Mouse (Mus musculus): ENCODE data around the gene Lrba. TPM values are rescaled to one million over a fixed set of nuclear protein-coding genes. Genes with fewer than 3 reads are reported as not detected.

Gene Lrba
- polyA plus RNA-seq, 1 experiment from 2014 or later = 11.4 TPM

DNA sequence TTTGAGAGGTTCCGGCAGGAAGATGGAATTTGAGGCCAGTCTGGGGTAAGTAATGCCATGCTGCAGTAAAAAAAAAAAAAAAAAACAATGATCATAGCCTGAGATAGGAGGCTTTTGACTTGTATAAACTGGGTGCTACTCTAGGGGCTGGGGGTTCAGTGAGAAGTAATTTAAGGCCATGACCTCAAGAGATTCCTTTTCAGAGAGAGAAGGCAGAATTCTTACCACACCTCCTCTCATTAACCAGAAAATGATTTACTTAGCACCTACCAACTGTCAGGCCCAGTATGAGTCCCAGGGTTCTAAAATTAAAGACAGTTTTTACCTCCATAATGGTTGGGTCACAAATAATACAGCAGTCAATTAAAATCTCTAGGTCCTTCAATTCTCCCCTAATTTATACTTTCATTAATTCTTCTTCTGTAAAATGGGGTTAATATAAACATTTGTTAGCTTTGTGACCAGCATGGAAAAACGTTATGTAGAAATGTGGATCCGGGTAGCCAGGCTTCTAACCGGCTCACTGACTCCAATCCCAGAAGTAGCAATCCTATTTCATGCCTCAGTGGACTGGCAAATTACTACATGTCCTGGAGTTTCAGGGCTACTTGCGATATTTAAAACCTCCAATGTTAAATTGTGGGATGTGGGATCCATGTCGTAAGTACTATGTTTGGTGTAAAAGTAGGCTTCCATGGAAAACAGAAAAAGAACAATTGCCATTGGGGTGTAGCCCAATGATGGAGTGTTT, 19.7 kb upstream of the Lrba start:
- 68% methylated on average over 6 of the region's 6 CpGs for WGBS
- Histone ChIP-seq H3K27ac (no peak overlapping the region), H3K36me3 (replicated peaks; ENCODE audit: control insufficient read depth, insufficient read depth) (no peaks in the 10 kb centered on the region), H3K4me1 (replicated peaks; ENCODE audit: control insufficient read depth, insufficient read depth, low read length) (no peaks in the 10 kb centered on the region), H3K27me3 (ENCODE audit: control insufficient read depth, insufficient read depth, low read length) (no peaks in the 10 kb centered on the region), H3K4me3 (replicated peaks; ENCODE audit: low read length) (no peak overlapping the region), H3K9me3 (ENCODE audit: control insufficient read depth, low read length) (no peaks in the 10 kb centered on the region), H3K4me2 (replicated peaks) (no peak overlapping the region), H3K9ac (no peak overlapping the region)
- ATAC-seq (ENCODE audit: low FRiP score) (no peak), DNase-seq (ENCODE audit: low spot score) (no peak)

DNA sequence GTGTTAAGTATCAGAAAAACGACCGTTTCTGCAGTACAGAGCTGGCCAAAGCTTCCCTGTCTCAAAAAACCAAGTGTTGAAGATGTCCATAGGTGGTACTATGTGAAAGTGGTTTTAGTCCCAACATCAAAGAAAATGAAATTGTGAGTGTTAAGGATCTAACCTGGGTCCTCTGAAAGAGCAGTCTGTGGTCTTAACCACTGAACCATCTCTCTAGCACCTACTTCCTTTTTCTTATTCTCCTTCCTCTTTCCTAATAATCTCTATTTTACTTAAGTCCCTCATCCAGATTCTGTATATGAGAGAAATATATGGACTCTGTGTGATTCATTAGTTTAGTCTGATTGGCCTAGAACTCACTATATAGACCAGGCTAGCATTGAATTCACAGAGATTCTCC, 17.9 kb upstream of the Lrba start:
- H3K4me1 ChIP-seq (replicated peaks; ENCODE audit: control insufficient read depth, insufficient read depth, low read length) = no peaks in the 10 kb centered on the region
- ATAC-seq (ENCODE audit: low FRiP score) = no peak
- no peaks in the 10 kb centered on the region for H3K9me3 ChIP-seq (ENCODE audit: control insufficient read depth, low read length)
- H3K4me2 ChIP-seq (replicated peaks) = no peak overlapping the region
- no peak overlapping the region for H3K9ac ChIP-seq
- no peak for DNase-seq (ENCODE audit: low spot score)
- no peaks in the 10 kb centered on the region for H3K36me3 ChIP-seq (replicated peaks; ENCODE audit: control insufficient read depth, insufficient read depth)
- 89% methylated on average over 2 of the region's 2 CpGs for WGBS
- no peaks in the 10 kb centered on the region for H3K27me3 ChIP-seq (ENCODE audit: control insufficient read depth, insufficient read depth, low read length)
- no peak overlapping the region for H3K27ac ChIP-seq
- no peak overlapping the region for H3K4me3 ChIP-seq (replicated peaks; ENCODE audit: low read length)

DNA sequence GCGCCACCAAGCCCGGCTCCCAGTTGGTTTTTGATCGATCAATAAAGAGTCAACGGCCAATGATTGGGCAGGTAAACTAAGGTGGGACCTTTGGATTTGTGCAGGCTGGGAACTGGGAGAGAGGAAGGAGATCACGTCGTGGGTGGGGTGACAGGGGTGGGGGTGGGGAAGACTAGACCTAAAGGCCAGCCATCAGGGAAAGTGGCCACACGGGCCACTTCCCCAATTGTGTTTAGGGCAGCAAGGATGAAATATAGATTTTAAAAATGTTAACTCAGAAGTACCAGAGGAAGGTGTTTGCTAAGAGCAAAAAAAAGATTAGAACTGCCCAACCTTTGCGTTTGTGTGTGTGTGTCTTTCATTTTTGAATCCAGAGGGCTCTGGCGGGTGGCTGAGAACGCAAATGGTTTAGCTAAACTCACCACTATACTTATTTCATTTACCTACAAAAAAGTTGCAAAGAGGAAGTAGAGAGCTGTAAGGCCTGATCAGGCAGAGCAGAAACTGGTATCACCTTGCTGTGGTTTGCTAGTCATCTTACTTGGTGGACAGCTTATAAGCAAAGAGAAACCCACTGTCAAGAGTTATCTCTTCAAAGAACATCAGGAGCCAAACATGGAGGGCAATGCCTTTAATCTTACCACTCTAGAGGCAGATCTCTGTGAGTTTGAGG, 14.1 kb upstream of the Lrba start:
- 95% methylated on average over 10 of the region's 10 CpGs for WGBS

DNA sequence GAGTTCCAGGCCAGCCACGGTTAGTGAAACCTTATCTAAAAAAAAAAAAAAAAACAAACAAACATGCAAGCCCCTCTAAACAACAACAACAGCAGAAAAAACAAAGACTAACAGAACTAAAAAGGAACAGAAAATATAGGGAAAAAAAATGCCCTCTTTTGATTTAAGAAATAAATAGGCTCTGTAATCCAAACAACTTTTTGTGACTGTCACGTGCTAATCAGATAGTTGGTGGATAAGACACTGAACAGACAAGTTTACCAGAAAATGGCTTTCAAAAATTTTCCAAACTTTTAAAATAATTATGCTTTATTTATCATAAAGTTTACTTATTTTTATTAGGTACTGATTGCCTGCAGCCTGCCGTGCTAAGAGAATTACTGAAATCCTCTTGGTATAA, 13.5 kb upstream of the Lrba start:
- 88% methylated on average over 3 of the region's 3 CpGs for WGBS
- no peak overlapping the region for H3K9ac ChIP-seq
- H3K27ac ChIP-seq = no peak overlapping the region
- ATAC-seq (ENCODE audit: low FRiP score) (no peak), DNase-seq (ENCODE audit: low spot score) (no peak)
- H3K4me3 ChIP-seq (replicated peaks; ENCODE audit: low read length) = no peak overlapping the region
- H3K36me3 ChIP-seq (replicated peaks; ENCODE audit: control insufficient read depth, insufficient read depth) = no peaks in the 10 kb centered on the region
- H3K4me2 ChIP-seq (replicated peaks) = no peak overlapping the region
- H3K27me3 ChIP-seq (ENCODE audit: control insufficient read depth, insufficient read depth, low read length) = no peaks in the 10 kb centered on the region
- H3K4me1 ChIP-seq (replicated peaks; ENCODE audit: control insufficient read depth, insufficient read depth, low read length) = no peaks in the 10 kb centered on the region
- H3K9me3 ChIP-seq (ENCODE audit: control insufficient read depth, low read length) = no peaks in the 10 kb centered on the region

More for the DNA sequence above, 14.1 kb upstream of the Lrba start:
- no peak overlapping the region for H3K4me3 ChIP-seq (replicated peaks; ENCODE audit: low read length)
- H3K36me3 ChIP-seq (replicated peaks; ENCODE audit: control insufficient read depth, insufficient read depth) = no peaks in the 10 kb centered on the region
- no peaks in the 10 kb centered on the region for H3K4me1 ChIP-seq (replicated peaks; ENCODE audit: control insufficient read depth, insufficient read depth, low read length)
- H3K9ac ChIP-seq = no peak overlapping the region
- H3K9me3 ChIP-seq (ENCODE audit: control insufficient read depth, low read length) = no peaks in the 10 kb centered on the region
- no peak for DNase-seq (ENCODE audit: low spot score)
- no peak overlapping the region for H3K4me2 ChIP-seq (replicated peaks)
- ATAC-seq (ENCODE audit: low FRiP score) = no peak
- H3K27me3 ChIP-seq (ENCODE audit: control insufficient read depth, insufficient read depth, low read length) = no peaks in the 10 kb centered on the region
- H3K27ac ChIP-seq = no peak overlapping the region

DNA sequence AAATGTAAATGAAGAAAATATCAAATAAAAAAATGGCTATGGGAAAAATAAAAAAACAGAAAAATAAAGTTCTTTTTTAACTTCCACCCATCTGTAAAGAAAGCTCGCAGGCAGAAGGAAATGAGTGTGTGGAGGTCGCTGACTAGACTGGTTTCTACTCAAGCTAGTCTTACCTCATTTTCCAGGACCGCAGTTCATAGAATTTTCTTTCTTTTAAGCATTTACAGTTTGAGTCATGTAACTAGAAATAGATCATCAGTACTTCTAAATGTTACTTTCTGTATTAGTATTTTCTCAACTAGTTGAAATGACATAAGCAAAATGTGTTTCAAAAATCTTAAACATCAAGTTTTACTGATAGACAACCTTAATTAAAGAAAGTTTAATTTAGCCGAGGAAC, 10.2 kb upstream of the Lrba start:
- WGBS = 89% methylated on average over 4 of the region's 4 CpGs
- Histone ChIP-seq H3K9ac (no peak overlapping the region), H3K4me1 (replicated peaks; ENCODE audit: control insufficient read depth, insufficient read depth, low read length) (no peaks in the 10 kb centered on the region)

DNA sequence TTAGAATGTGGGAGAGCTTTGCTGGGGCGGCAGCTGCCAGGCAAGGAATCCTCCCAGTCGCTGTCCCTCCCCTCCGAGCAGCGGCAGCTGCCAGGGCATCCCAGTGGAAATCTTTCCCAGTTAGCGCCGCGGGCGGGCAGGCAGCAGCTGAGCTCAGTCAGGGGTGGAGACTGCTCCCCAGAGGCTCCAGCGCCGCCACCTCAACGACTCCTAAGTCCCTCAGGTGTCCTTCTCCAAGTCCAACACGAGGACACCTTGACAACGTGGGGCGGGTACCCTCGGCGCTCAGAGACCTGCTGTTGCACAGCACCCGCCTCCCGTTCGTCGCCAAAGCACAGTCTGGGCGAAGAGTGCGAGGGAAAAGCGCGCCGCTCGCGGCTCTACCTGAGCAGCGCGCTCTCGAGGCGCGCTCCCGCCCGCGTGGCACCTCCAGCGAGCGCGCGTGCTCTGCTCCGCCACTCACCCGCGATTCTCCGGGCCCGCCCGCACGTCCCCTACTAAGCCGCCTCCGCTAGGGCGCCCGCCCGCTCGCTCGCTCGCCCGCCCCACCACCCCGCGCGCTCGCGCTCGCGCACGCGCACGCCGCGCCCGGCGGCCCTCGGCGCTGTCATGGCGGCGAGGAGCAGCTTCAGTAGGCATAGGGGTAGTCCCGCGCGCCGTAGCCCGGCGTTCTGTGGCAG, 706 bp upstream of the Lrba start:
- DNase-seq (ENCODE audit: low spot score) = peak; percentile 92
- peak; percentile 95 for ATAC-seq (ENCODE audit: low FRiP score)
- Histone ChIP-seq H3K9me3 (ENCODE audit: control insufficient read depth, low read length) (no peaks in the 10 kb centered on the region), H3K27me3 (ENCODE audit: control insufficient read depth, insufficient read depth, low read length) (no peaks in the 10 kb centered on the region), H3K36me3 (replicated peaks; ENCODE audit: control insufficient read depth, insufficient read depth) (no peaks in the 10 kb centered on the region), H3K27ac (peak overlapping the region; percentile 90), H3K4me1 (replicated peaks; ENCODE audit: control insufficient read depth, insufficient read depth, low read length) (peaks cover 6% of the 10 kb centered on the region; the same call in 1 of the 2 replicates), H3K4me2 (replicated peaks) (peak overlapping the region; percentile 89), H3K9ac (peak overlapping the region; percentile 89), H3K4me3 (replicated peaks; ENCODE audit: low read length) (peak overlapping the region; percentile 89)
- WGBS = under 1% methylated on average over 68 of the region's 79 CpGs

More for the DNA sequence above, 10.2 kb upstream of the Lrba start:
- H3K4me2 ChIP-seq (replicated peaks) = no peak overlapping the region
- no peaks in the 10 kb centered on the region for H3K27me3 ChIP-seq (ENCODE audit: control insufficient read depth, insufficient read depth, low read length)
- H3K9me3 ChIP-seq (ENCODE audit: control insufficient read depth, low read length) = no peaks in the 10 kb centered on the region
- no peaks in the 10 kb centered on the region for H3K36me3 ChIP-seq (replicated peaks; ENCODE audit: control insufficient read depth, insufficient read depth)
- no peak for ATAC-seq (ENCODE audit: low FRiP score)
- no peak for DNase-seq (ENCODE audit: low spot score)
- no peak overlapping the region for H3K4me3 ChIP-seq (replicated peaks; ENCODE audit: low read length)
- no peak overlapping the region for H3K27ac ChIP-seq

DNA sequence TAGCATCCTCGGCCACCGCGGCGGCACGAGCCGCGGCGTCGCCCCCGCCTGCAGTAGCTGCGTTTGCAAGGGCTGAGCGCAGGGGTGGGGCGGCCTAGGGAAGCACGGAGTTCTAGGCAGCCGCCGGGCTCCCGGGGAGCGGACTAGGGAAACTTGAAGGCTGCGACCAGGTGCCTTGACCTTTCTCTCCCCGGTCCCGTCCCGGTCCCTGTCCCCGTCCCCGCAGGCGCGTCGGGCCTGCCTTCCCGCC, 241 bp upstream of the Lrba start:
- Histone ChIP-seq H3K36me3 (replicated peaks; ENCODE audit: control insufficient read depth, insufficient read depth) (no peaks in the 10 kb centered on the region), H3K27ac (peak overlapping the region; percentile 90), H3K27me3 (ENCODE audit: control insufficient read depth, insufficient read depth, low read length) (no peaks in the 10 kb centered on the region), H3K4me3 (replicated peaks; ENCODE audit: low read length) (peak overlapping the region; percentile 89), H3K9me3 (ENCODE audit: control insufficient read depth, low read length) (no peaks in the 10 kb centered on the region), H3K4me1 (replicated peaks; ENCODE audit: control insufficient read depth, insufficient read depth, low read length) (peaks cover 6% of the 10 kb centered on the region; the same call in 1 of the 2 replicates), H3K9ac (peak overlapping the region; percentile 89), H3K4me2 (replicated peaks) (peak overlapping the region; percentile 89)
- no peak for DNase-seq (ENCODE audit: low spot score)
- no peak for ATAC-seq (ENCODE audit: low FRiP score)
- 0% methylated on average over 23 of the region's 28 CpGs for WGBS

DNA sequence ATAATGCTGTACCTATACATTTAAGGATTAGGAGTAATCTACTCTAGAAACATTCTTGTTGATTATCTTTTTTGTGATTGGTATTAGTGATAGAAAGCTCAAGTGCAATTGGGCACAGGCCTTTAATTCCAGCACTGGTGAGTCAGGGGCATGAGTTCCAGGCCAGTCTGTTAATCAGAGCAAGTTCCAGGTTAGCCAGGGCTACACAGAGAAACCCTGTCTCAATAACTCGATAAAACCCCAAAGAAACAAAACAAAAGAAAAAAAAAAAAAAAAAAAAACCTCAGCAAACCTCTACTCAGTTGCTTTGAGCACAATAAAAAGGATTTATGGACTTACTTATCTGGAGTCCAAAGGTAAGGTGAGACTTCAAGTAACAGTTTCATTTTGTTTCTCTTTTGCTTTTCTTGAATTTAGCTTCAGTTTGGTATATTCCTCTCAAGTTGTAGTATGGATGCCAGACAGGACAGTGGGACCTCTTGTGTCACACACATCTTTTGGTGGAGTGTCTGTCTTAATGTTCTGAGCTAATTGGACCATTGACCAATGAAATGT, 7.1 kb downstream of the Lrba start:
- no peak overlapping the region for H3K9ac ChIP-seq
- DNase-seq (ENCODE audit: low spot score) (no peak), ATAC-seq (ENCODE audit: low FRiP score) (no peak)
- 62% methylated on average over 1 of the region's 1 CpGs for WGBS
- H3K27me3 ChIP-seq (ENCODE audit: control insufficient read depth, insufficient read depth, low read length) = no peaks in the 10 kb centered on the region
- no peaks in the 10 kb centered on the region for H3K4me1 ChIP-seq (replicated peaks; ENCODE audit: control insufficient read depth, insufficient read depth, low read length)
- H3K4me2 ChIP-seq (replicated peaks) = no peak overlapping the region
- H3K27ac ChIP-seq = no peak overlapping the region
- no peak overlapping the region for H3K4me3 ChIP-seq (replicated peaks; ENCODE audit: low read length)
- no peaks in the 10 kb centered on the region for H3K9me3 ChIP-seq (ENCODE audit: control insufficient read depth, low read length)
- no peaks in the 10 kb centered on the region for H3K36me3 ChIP-seq (replicated peaks; ENCODE audit: control insufficient read depth, insufficient read depth)

DNA sequence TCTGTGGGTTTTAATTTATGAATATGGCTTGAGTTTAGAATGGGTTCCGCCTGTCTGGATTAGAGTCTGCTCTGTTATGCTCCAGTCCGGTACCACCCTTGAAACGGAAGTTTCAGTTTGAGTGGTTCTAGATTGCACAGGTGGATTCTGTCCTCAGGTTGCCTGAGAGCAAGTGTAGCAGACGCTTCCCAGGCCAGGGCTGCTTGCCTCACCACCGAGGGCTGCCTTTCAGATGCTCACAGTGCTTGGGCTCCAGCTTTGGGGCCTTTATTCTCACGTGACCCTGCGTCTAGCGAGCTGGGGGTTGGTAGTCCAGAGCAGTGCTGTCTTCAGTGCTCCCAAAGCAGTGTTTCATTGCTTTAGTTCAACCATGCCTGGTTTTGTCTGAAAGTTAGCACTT, 22.7 kb downstream of the Lrba start:
- no peak overlapping the region for H3K4me3 ChIP-seq (replicated peaks; ENCODE audit: low read length)
- WGBS = 72% methylated on average over 8 of the region's 8 CpGs
- no peaks in the 10 kb centered on the region for H3K4me1 ChIP-seq (replicated peaks; ENCODE audit: control insufficient read depth, insufficient read depth, low read length)
- H3K9ac ChIP-seq = no peak overlapping the region
- H3K4me2 ChIP-seq (replicated peaks) = no peak overlapping the region
- H3K9me3 ChIP-seq (ENCODE audit: control insufficient read depth, low read length) = no peaks in the 10 kb centered on the region
- H3K36me3 ChIP-seq (replicated peaks; ENCODE audit: control insufficient read depth, insufficient read depth) = no peaks in the 10 kb centered on the region
- ATAC-seq (ENCODE audit: low FRiP score) (no peak), DNase-seq (ENCODE audit: low spot score) (no peak)
- no peak overlapping the region for H3K27ac ChIP-seq
- no peaks in the 10 kb centered on the region for H3K27me3 ChIP-seq (ENCODE audit: control insufficient read depth, insufficient read depth, low read length)

All from hindbrain, embryonic 14.5 days (tissue).